Mouse (Mus musculus) olfactory bulb, adult 2 months (tissue): ENCODE measurements around the gene Bcl2l12.

Source experiments
- CTCF ChIP-seq: fragments of 200-500 bp; IDR thresholded peaks from 2 replicates; pipeline ENCODE4 v1.5.1; 2012; ENCODE audit warnings: low read depth, mild to moderate bottlenecking, low read length, moderate library complexity; ENCODE audit not compliant: insufficient read depth
- POLR2A ChIP-seq: fragments of 200-500 bp; IDR thresholded peaks from 2 replicates; pipeline ENCODE4 v1.6.1; 2012; ENCODE audit warnings: mild to moderate bottlenecking, low read depth, low read length, moderate library complexity; ENCODE audit not compliant: insufficient read depth

- no peak for TF ChIP-seq CTCF
- no peak for TF ChIP-seq POLR2A
Observed at GRCm38 (mm10) chr7:45008411-45008810, 9.9 kb upstream of the Bcl2l12 start.
